Mouse (Mus musculus): ENCODE results near the gene Trpm8. TPM values are rescaled to one million over a fixed set of nuclear protein-coding genes. Genes with fewer than 3 reads are reported as not detected.

Gene Trpm8
- polyA plus RNA-seq, 1 experiment from 2014 or later, result not detected

DNA sequence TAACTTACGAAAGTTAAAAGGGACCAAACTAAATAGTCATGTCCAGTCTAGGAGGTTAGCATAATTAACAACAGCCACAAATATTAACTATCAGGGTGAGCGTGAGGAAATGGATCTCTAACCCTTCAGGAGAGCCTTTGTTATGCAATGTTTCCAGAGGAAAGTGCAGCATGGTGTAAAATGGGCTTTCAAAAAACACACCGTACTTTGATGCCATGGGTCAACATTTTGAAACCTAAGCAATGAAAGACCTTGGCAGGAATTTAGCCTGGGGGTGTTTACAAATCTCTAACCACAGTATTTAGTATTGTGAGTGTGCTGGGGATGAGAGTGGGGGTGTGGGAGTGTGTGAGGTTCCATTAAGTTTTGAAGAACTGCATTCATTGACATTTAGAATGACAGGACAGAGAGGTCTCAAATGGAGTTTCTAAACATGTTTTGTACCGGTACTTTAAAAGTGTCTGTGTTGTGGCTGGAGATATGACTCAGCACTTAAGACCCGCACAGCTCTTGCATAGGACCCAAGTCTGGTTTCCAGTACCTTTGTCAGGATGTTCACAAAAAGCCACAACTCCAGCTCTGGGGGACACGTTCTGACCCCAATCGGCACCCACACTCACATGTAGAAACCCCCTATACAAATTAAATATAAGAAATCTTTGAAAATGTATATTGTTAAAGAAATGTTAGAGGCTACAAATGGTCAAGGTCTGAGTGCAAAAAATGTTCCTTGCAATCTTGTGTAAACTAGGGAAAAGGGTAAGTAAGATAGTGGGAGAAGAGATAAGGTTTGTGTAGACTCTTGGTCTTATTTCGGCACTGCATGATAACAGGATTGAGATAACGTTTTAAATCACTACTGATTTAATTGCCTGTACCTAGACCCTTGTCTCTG lies 1.9 kb downstream of the Trpm8 start:
- H3K4me1 ChIP-seq (replicated peaks; ENCODE audit: insufficient read depth, low read length), result peaks cover 16% of the 10 kb centered on the region
- 0 out of 2 replicates have a peak, but pooled peaks cover 2% of the 10 kb centered on the region for H3K9me3 ChIP-seq (replicated peaks; ENCODE audit: low read length)
- ATAC-seq (replicated peaks; ENCODE audit: low FRiP score, low read depth) (no peak), DNase-seq (ENCODE audit: low spot score) (no peak)
- no peak overlapping the region for H3K27ac ChIP-seq
- no peaks in the 10 kb centered on the region for H3K27me3 ChIP-seq (ENCODE audit: insufficient read depth, low read length)
- peaks cover 4% of the 10 kb centered on the region for H3K36me3 ChIP-seq (ENCODE audit: insufficient read depth, low read length)
- H3K4me3 ChIP-seq (replicated peaks; ENCODE audit: low read depth, low read length), result no peak overlapping the region
- 64% methylated on average over 9 of the region's 9 CpGs for WGBS
- no peak for TF ChIP-seq CTCF (IDR thresholded peaks at IDR 0.05; ENCODE audit: low read depth)
- no peak overlapping the region for H3K9ac ChIP-seq (ENCODE audit: low read depth, low read length)
- no peak overlapping the region for H3K4me2 ChIP-seq (ENCODE audit: low read length)

DNA sequence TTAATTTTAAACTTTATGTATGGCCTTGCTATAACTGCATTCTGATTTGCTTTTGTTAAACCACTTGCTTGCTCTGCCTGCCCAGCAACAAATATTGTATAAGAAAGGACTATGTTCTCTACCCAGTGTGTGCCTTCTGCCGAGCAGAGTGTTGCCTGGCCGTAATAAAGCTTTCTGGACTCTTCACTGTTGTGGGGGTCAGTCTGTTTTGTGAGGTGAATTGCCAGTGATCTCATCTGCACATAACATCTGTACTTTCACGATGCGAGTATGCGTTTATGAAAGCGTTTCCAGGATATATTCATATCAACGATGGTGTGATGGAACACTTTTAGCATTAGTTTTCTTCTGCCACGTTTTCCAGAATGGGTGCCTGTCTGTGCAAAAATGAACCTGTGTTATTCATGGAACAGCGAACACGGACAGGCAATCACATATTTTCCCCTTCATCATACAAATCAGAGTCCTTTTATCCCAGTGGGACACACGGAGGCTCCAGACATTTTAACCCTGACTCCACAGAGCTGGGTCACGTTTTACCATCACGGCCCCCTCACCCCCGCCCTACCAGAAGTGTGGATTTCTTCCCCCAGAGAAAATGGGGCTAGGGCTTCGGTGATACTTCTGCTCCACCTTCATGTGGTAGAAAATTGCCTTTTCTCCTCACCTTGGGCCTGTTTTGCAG lies 2.7 kb downstream of the Trpm8 start:
- no peak for TF ChIP-seq CTCF (IDR thresholded peaks at IDR 0.05; ENCODE audit: low read depth)
- Histone ChIP-seq H3K36me3 (ENCODE audit: insufficient read depth, low read length) (no peaks in the 10 kb centered on the region), H3K27me3 (ENCODE audit: insufficient read depth, low read length) (no peaks in the 10 kb centered on the region), H3K4me1 (replicated peaks; ENCODE audit: insufficient read depth, low read length) (peaks cover 16% of the 10 kb centered on the region), H3K9me3 (replicated peaks; ENCODE audit: low read length) (0 out of 2 replicates have a peak, but pooled peaks cover 2% of the 10 kb centered on the region), H3K4me3 (replicated peaks; ENCODE audit: low read depth, low read length) (no peak overlapping the region), H3K9ac (ENCODE audit: low read depth, low read length) (no peak overlapping the region), H3K27ac (no peak overlapping the region), H3K4me2 (ENCODE audit: low read length) (no peak overlapping the region)
- WGBS, result 71% methylated on average over 15 of the region's 15 CpGs
- DNase-seq (ENCODE audit: low spot score) (no peak), ATAC-seq (replicated peaks; ENCODE audit: low FRiP score, low read depth) (no peak)

DNA sequence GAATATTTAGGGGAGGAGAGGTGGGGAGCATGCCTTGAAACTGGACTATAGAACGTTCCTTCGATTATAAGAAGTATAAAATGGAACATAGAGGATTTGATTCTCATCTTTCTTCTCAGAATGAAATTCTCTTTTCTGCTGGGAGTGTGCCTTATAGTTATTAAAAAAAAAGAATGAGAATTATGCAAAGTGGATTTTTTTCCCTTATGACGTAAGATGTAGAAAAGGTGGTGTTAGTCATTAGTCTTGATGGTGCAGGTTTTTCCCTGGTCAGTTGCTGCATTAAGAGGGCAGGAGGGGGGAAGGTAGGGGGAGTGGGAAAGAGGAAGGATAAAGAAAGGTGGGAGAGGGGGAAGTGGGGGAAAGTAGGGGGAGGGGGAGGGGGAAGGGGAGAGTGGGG lies 4.8 kb downstream of the Trpm8 start:
- DNase-seq (ENCODE audit: low spot score) (no peak), ATAC-seq (replicated peaks; ENCODE audit: low FRiP score, low read depth) (no peak)
- WGBS, result 59% methylated on average over 3 of the region's 3 CpGs
- Histone ChIP-seq H3K4me2 (ENCODE audit: low read length) (no peak overlapping the region), H3K27ac (no peak overlapping the region), H3K4me1 (replicated peaks; ENCODE audit: insufficient read depth, low read length) (no peaks in the 10 kb centered on the region; the same call in 1 of the 2 replicates), H3K27me3 (ENCODE audit: insufficient read depth, low read length) (no peaks in the 10 kb centered on the region), H3K36me3 (ENCODE audit: insufficient read depth, low read length) (no peaks in the 10 kb centered on the region), H3K9me3 (replicated peaks; ENCODE audit: low read length) (0 out of 2 replicates have a peak, but pooled peaks cover 2% of the 10 kb centered on the region), H3K4me3 (replicated peaks; ENCODE audit: low read depth, low read length) (no peak overlapping the region), H3K9ac (ENCODE audit: low read depth, low read length) (no peak overlapping the region)
- TF ChIP-seq CTCF (IDR thresholded peaks at IDR 0.05; ENCODE audit: low read depth), result no peak

DNA sequence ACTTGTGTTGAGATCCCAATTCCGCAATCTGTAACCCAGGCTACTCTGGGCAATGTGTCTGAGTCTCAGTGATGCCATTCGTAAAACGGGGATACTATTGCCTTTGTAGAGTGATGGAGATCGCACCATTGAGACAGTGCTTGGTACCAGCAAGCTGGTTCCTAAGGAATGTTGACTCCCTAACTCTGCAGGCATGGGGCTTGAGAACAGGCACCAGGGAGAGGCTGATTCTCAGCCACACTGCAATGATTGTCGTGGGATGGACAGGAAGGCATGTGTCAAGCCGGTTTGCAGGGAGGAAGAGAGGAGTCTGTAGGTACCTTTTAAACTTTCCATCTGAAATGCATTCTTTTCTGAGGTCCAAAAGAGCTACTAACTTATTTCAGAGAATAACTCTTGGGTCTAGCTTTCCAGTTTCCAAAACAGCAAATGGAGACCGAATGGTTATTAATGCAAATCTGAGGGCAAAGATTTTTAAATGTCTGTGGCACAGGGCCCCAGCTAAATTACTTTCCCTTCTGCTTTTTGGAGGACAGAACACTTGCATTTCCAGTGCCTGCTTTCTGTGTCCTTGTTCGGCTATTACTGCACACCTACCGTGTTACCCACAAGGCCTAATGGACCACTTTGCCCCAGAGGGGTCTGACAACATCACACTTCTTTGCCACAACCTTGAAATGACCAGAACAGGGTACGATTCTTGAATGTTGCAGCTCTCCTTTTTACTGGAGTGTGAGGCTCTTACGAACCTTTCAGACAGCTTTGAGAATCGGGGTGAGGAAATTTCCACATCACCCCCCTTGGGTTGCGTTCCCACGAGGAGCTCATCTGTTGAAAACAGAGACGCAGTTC lies 6.1 kb downstream of the Trpm8 start:
- H3K4me1 ChIP-seq (replicated peaks; ENCODE audit: insufficient read depth, low read length), result no peaks in the 10 kb centered on the region
- H3K9ac ChIP-seq (ENCODE audit: low read depth, low read length), result no peak overlapping the region
- 81% methylated on average over 15 of the region's 15 CpGs for WGBS
- H3K27me3 ChIP-seq (ENCODE audit: insufficient read depth, low read length), result no peaks in the 10 kb centered on the region
- no peak overlapping the region for H3K27ac ChIP-seq
- 0 out of 2 replicates have a peak, but pooled peaks cover 9% of the 10 kb centered on the region for H3K9me3 ChIP-seq (replicated peaks; ENCODE audit: low read length)
- H3K4me2 ChIP-seq (ENCODE audit: low read length), result no peak overlapping the region
- H3K4me3 ChIP-seq (replicated peaks; ENCODE audit: low read depth, low read length), result no peak overlapping the region
- no peak for DNase-seq (ENCODE audit: low spot score)
- no peak for TF ChIP-seq CTCF (IDR thresholded peaks at IDR 0.05; ENCODE audit: low read depth)
- no peak for ATAC-seq (replicated peaks; ENCODE audit: low FRiP score, low read depth)
- H3K36me3 ChIP-seq (ENCODE audit: insufficient read depth, low read length), result no peaks in the 10 kb centered on the region

DNA sequence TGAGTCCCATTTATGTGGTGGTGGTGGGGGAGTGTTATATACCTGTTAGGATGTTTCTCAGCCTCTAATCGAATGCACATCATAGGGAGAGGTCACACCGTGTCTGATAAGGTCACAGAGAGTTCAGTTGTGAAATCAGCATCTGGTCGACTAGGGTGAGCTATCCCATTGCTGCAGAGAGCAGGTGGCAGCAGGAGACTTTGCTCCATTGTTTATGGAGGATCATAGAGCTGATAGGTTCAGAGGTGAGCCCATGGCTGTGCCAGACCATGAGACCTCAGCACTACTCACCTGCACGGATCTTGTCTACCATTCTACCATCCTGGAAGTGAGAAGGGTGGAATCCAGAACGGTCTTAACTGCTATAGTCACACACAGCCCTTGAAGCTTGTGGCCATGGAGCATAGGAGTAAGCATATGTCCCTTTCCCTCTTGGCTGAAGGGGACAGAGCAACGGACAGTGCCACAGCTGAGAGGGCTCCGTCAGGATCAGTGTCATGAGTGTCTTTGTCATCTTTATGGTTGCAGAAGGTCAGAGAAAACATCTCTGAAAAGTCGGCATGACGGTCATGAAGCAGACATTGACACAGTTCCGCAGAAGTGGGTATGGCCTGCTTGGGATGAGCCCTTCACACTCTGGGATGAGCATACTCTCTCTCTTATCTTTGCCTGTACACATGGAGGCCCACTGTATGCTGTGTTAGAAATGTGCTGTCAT lies 6.9 kb downstream of the Trpm8 start:
- Histone ChIP-seq H3K27me3 (ENCODE audit: insufficient read depth, low read length) (no peaks in the 10 kb centered on the region), H3K9me3 (replicated peaks; ENCODE audit: low read length) (0 out of 2 replicates have a peak, but pooled peaks cover 12% of the 10 kb centered on the region), H3K9ac (ENCODE audit: low read depth, low read length) (no peak overlapping the region), H3K36me3 (ENCODE audit: insufficient read depth, low read length) (no peaks in the 10 kb centered on the region), H3K27ac (no peak overlapping the region), H3K4me2 (ENCODE audit: low read length) (no peak overlapping the region), H3K4me1 (replicated peaks; ENCODE audit: insufficient read depth, low read length) (no peaks in the 10 kb centered on the region), H3K4me3 (replicated peaks; ENCODE audit: low read depth, low read length) (no peak overlapping the region)
- no peak for TF ChIP-seq CTCF (IDR thresholded peaks at IDR 0.05; ENCODE audit: low read depth)
- DNase-seq (ENCODE audit: low spot score) (no peak), ATAC-seq (replicated peaks; ENCODE audit: low FRiP score, low read depth) (peak; percentile 26)
- WGBS, result 60% methylated on average over 10 of the region's 10 CpGs

Data from kidney, postnatal 0 days (tissue).